Mouse (Mus musculus) right cerebral cortex, adult 18-20 months (tissue): ENCODE data around the gene Ptpa.
A peak's percentile ranks its signal among the peaks of the same experiment; 100 is the strongest.

Source experiments
- DNase-seq: peaks from one replicate; pipeline ENCODE4 v3.0.0; 2022; ENCODE audit warnings: mixed read lengths

The Ptpa gene

GRCm38 (mm10) chr2:30440211-30440700 is 24.4 kb downstream of the Ptpa start:
- no peak for DNase-seq

GRCm38 (mm10) chr2:30440701-30441517 is 25.1 kb downstream of the Ptpa start:
- DNase-seq: peak; percentile 60

- peak; percentile 86 for DNase-seq
Measured at GRCm38 (mm10) chr2:30441518-30442497, 26.0 kb downstream of the Ptpa start.

GRCm38 (mm10) chr2:30442498-30442890 is 26.7 kb downstream of the Ptpa start:
- DNase-seq: no peak

GRCm38 (mm10) chr2:30443281-30443680 is 27.4 kb downstream of the Ptpa start:
- no peak for DNase-seq

DNA sequence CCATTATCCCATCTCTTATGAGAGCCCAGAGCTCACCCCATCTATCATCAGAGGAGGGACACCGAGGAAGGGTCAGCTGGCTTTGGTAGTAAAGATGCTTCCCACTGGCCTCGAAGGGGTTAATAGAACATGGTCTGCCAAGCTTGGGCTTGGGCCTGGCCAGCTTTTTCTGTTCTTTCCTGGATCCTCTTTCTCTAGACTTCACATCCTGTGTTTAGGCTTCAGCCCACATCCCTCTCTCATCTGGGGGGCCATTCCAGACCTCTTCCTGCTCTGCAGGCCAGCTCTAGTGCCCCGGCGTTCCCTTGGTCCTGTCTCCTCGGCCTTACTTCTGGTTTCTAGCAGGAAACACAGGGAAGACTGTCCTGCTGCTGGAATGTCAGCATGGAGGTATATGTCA is 28.2 kb downstream of the Ptpa start:
- DNase-seq: no peak

DNA sequence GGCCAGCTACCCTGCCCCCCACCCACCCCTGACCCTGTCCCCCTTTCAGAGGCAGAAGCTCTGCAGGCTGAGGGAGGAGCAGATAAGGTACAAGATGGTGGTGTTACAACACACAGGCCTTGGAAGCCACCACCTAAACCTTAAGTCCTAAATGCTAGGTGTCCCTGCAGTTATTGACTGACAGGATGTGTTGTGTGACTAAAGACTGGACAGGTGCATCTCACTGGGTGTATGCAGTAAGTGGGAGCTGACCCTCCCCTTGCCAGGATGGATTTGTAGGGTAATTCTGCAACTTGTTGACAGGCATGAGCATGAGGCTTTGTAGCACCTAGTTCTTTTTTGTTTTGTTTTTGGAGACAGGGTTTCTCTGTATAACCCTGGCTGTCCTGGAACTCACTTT is 28.6 kb downstream of the Ptpa start:
- no peak for DNase-seq

DNA sequence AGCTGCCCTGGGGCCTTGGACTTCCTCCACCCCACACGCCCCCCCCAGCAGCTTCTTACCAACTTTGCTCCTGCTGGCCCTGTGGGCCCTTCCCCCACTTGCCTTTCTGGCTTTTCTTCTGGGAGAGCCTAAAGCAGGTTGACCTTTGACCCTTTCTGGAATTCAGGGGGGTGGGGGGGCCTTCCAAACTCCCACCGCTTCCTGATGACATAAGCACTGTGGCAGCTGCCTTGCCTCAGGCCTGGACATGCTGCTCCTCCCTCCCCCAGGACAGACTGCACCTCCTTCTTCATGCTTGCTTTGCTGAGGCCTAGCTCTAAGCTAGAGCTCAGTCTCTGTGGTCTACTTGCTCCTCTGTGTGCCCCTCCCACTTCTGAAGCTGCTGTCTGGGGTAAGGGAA is 29.5 kb downstream of the Ptpa start:
- no peak for DNase-seq

DNA sequence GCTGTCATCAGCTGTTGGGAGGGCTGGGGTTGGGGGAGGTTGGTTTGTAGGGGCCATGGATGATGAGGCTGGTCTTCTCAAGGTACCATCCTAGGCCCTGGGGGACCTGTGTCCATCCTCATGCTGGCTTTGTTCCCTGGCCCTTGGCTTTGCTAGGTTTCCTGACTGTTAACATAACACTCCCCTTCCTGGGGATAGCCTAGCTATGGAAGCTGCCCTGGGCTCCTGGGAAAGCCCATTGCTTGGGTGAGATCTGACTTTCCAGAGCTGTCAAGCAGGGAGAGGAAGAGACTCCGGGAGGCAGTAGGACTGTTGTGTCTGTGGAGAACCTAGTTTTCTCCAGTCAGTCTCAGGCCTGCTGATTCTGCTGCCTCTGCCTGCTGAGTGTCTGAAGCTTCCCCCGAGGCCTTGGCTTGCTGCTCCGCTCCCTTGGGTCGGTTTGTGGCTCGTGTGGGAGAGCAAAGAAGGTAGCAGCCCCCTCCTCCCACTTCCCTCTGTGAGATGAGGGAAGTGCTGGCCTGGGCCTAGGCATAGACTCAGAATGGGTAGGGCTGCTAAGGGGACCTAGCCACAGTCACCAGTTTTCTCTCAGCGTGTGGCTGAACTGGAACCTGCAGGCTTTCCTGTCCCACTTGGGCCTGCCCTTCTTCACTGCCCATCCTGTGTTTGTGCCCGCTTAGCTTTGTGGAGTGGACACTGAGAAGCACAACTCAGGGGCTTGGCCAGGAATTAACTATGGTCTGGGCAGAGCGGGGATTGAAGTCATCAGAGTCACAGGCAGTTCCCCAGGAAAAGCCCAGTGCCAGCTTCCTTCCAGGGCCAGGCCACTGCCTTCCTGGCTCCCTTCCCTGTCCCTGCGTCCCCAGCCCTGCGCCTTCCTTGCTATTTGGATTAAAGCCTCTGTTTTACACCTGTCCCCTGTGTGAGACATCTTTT is 31.3 kb downstream of the Ptpa start:
- DNase-seq: no peak

DNA sequence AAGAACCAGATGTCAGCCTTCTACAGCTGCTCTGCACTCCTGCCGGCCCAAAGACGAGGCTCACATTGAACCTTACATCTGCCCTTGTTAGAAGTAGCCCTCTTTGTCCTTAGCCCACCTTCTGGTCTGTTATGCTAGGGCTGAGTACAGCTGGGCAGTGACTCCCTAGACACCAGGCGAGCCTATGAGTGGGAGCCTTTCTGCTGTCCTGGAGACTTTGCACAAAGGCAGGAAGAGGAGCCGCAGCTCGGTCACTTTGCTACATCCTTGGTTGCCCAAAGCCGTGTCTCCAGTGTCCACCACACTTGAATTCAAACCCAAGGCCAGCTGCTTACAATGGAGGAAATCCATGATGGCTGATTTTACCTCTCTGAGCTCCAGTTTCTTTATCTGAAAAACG is 32.5 kb downstream of the Ptpa start:
- no peak for DNase-seq

DNA sequence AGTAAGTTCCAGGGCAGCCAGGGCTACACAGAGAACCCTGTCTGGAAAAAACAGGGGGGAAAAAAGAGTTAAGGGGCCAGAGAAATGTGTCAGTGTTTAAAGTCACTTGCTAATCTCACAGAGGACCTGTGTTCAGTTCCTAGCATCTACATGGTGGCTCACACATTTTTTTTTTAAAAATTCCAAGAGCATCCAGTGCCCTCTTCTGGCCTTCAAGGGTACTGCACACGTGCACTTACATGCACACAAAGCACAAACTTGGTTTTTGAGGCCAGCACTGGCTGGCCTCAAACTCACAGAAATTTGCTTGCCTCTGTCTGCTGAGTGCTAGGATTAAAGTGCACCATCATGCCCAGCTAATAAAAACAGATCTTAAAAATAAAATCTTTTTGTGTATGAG is 34.7 kb downstream of the Ptpa start:
- DNase-seq: no peak

GRCm38 (mm10) chr2:30451525-30451924 is 35.7 kb downstream of the Ptpa start:
- no peak for DNase-seq

DNA sequence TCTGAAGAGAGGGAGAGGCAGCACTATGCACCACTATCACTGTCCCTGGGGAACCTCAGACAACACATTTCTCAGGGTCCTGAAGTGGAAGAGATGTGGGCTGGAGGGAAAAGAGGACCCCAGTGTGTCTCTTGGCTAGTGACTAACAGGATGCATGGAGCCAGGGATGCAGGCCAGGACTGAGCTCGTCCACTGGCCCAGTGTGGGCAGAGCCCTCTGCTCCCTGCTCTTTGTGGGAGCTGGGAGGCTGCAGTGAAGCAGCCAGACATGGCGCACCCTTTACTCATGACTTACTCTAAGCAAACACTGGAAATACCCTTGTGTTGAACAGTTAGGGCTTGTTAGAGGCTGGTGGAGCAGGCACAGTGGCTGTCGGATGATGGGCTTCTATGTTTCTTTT is 37.7 kb downstream of the Ptpa start:
- no peak for DNase-seq

GRCm38 (mm10) chr2:30454587-30454986 is 38.7 kb downstream of the Ptpa start:
- no peak for DNase-seq

DNA sequence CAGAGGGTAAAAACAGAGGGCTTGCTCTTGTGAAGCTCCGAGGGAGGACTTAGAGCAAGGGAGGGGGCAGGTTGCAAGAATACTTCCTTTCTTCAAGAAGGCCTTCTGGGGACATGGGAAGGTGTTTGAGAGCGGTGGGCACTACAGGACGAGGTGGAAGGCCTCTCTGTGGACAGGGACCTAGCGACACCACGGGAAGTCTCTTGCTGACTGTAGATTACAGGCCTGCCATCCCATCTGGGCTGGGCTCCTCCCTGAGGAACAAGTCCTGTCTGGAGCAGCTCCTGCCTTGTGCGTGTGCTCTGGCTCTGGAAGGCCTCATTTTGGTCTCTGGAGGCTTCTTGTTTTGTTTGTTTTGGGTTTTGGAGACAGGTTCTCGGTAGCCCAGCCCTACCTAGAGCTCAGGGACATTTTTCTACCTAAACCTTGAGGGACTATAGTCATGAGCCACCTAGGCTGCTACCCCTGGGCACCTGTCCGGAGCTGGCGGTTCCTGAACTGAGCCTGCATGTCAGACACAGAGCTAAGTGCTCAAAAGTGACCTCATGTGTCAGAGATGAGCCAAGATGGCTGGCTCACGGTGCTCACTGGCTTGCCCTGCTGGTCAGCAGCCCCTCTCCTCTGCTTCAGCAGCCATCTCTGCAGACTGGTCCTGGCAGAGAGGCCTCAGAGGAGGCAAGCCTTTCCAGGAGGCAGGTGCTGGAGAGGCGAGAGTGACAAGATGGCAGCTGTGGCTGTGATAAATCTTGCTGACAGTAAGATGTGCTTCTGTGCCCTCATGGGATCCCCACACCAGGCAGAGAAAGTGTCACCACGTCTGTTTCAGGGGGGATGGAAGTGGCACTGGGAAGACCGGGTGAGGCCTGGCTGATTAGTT is 40.5 kb downstream of the Ptpa start:
- no peak for DNase-seq

- no peak for DNase-seq
Measured at GRCm38 (mm10) chr2:30458349-30458748, 42.5 kb downstream of the Ptpa start.

GRCm38 (mm10) chr2:30459241-30459640 is 43.4 kb downstream of the Ptpa start:
- no peak for DNase-seq

GRCm38 (mm10) chr2:30463341-30463761 is 47.5 kb downstream of the Ptpa start:
- no peak for DNase-seq

GRCm38 (mm10) chr2:30463904-30464330 is 48.1 kb downstream of the Ptpa start:
- peak; percentile 85 for DNase-seq

DNA sequence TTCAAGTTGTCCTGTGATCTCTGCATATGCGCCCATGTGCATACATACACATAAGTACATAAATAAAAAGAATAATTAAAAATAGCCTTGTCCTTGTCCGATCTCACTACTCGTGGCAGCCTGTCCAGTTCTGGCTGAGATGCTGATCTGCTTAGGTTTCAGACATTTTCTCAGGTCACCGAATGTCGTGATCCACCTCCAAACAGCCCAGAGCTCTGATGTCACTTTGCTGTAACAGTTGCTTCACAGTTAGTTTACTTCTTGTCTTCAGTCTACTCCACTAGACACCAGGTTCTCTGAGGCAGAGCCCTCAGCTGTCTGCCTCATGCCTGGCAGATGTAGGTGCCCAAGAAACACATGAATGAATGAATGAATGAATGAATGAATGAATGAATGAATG is 48.6 kb downstream of the Ptpa start:
- no peak for DNase-seq

DNA sequence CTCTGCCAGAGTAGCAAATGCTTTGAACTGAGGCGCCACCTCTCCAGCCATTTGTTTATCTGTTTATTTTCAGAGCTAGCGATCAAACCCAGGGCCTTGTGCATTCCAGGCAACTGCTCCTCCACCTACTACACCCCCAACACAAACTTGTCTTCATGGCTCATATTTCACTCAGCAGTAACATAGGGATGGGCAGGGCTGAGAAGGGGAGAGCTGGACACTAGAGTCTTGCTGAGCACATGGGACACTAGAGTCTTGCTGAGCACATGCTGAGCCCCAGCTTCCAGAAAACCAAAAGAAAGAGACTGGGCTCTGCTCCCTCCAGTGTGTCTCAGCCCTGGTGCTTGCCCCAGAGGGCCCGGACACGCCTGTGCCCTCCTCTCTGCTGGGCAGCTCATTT is 50.9 kb downstream of the Ptpa start:
- DNase-seq: no peak
